Mouse (Mus musculus): ENCODE data around the gene Tmc7. TPM values are rescaled to one million over a fixed set of nuclear protein-coding genes. Genes with fewer than 3 reads are reported as not detected.

Gene Tmc7
- total and polyA plus RNA-seq, 3 experiments: not detected

GRCm38 (mm10) chr7:118526967-118527366, 57.6 kb downstream of the Tmc7 start:
- no peak overlapping the region for H3K9ac ChIP-seq (ENCODE audit: control insufficient read depth, low read depth, low read length, poor library complexity, severe bottlenecking)
- H3K4me1 ChIP-seq (ENCODE audit: control insufficient read depth in 1 of 2, insufficient read depth in 2 of 2, low read length in 2 of 2): 0 out of 4 replicates have a peak, but pooled peaks cover 0 to under 1% of the 10 kb centered on the region in 2 experiments
- no peak overlapping the region for H3K4me3 ChIP-seq (ENCODE audit: control insufficient read depth in 1 of 2, insufficient read depth in 1 of 2, low read depth in 2 of 2, low read length in 2 of 2)
- no peaks in the 10 kb centered on the region for H3K9me3 ChIP-seq (replicated peaks; ENCODE audit: insufficient read depth, low read length)
- H3K27me3 ChIP-seq (ENCODE audit: control insufficient read depth in 1 of 2, insufficient read depth in 2 of 2, low read length in 2 of 2): no peaks in the 10 kb centered on the region
- H3K79me2 ChIP-seq (ENCODE audit: control insufficient read depth, insufficient read depth, low read length, poor library complexity): no peaks in the 10 kb centered on the region
- TF ChIP-seq RCOR1 (IDR thresholded peaks at IDR 0.05; ENCODE audit: low read depth, low read length) (no peak), TBP (IDR thresholded peaks at IDR 0.05; ENCODE audit: low read depth, low read length) (no peak), TAL1 (IDR thresholded peaks at IDR 0.05; ENCODE audit: low read length) (no peak), MAZ (IDR thresholded peaks at IDR 0.05; ENCODE audit: low read depth, low read length) (no peak), MYB (IDR thresholded peaks at IDR 0.05; ENCODE audit: low read depth, low read length) (no peak), MXI1 (IDR thresholded peaks at IDR 0.05; ENCODE audit: low read depth, low read length) (no peak), MEF2A (IDR thresholded peaks at IDR 0.05; ENCODE audit: extremely low read depth, insufficient replicate concordance, low read depth, low read length, poor library complexity, severe bottlenecking) (no peak), ETS1 (IDR thresholded peaks at IDR 0.05; ENCODE audit: low read depth, low read length) (no peak), HCFC1 (IDR thresholded peaks at IDR 0.05; ENCODE audit: low read depth, low read length) (no peak), UBTF (IDR thresholded peaks at IDR 0.05; ENCODE audit: borderline replicate concordance, insufficient read depth, low read depth, low read length) (no peak)
- no peak overlapping the region for H3K27ac ChIP-seq (ENCODE audit: control insufficient read depth, low read depth, low read length)
- no peak for DNase-seq (ENCODE audit: low read depth, low spot score)
- no peaks in the 10 kb centered on the region; a peak in 1 of 4 replicates for H3K36me3 ChIP-seq (ENCODE audit: control insufficient read depth in 1 of 2, insufficient read depth in 2 of 2, low read length in 2 of 2)

GRCm38 (mm10) chr7:118522077-118522476, 62.5 kb downstream of the Tmc7 start:
- H3K27me3 ChIP-seq (ENCODE audit: control insufficient read depth in 1 of 2, insufficient read depth in 2 of 2, low read length in 2 of 2): no peaks in the 10 kb centered on the region
- H3K79me2 ChIP-seq (ENCODE audit: control insufficient read depth, insufficient read depth, low read length, poor library complexity): no peaks in the 10 kb centered on the region
- H3K27ac ChIP-seq (ENCODE audit: control insufficient read depth, low read depth, low read length): no peak overlapping the region

GRCm38 (mm10) chr7:118519661-118520060, 64.9 kb downstream of the Tmc7 start:
- TF ChIP-seq MAFK (IDR thresholded peaks at IDR 0.05; ENCODE audit: borderline replicate concordance, low read depth, low read length): no peak
- TF ChIP-seq JUND (IDR thresholded peaks at IDR 0.05; ENCODE audit: low read depth, low read length): no peak
- TF ChIP-seq MAZ (IDR thresholded peaks at IDR 0.05; ENCODE audit: low read depth, low read length): no peak
- TF ChIP-seq KAT2A (conservative IDR thresholded peaks at IDR 0.05; ENCODE audit: low read depth, low read length): no peak
- TF ChIP-seq CHD2 (IDR thresholded peaks at IDR 0.05; ENCODE audit: low read length): no peak
- TF ChIP-seq USF2 (IDR thresholded peaks at IDR 0.05; ENCODE audit: borderline replicate concordance in 1 of 2, insufficient read depth in 1 of 2, low read depth in 1 of 2, low read length in 2 of 2): no peak
- TF ChIP-seq ELF1 (IDR thresholded peaks at IDR 0.05; ENCODE audit: low read depth, low read length): no peak

More at GRCm38 (mm10) chr7:118522077-118522476, 62.5 kb downstream of the Tmc7 start:
- DNase-seq (ENCODE audit: low read depth, low spot score): no peak
- no peak overlapping the region for H3K4me3 ChIP-seq (ENCODE audit: control insufficient read depth in 1 of 2, insufficient read depth in 1 of 2, low read depth in 2 of 2, low read length in 2 of 2)
- TF ChIP-seq USF2 (IDR thresholded peaks at IDR 0.05; ENCODE audit: borderline replicate concordance in 1 of 2, insufficient read depth in 1 of 2, low read depth in 1 of 2, low read length in 2 of 2): no peak
- TF ChIP-seq EP300 (IDR thresholded peaks at IDR 0.05; ENCODE audit: low read depth in 1 of 2, low read length in 2 of 2): no peak
- no peak for TF ChIP-seq GABPA (IDR thresholded peaks at IDR 0.05; ENCODE audit: low read depth, low read length)
- no peaks in the 10 kb centered on the region for H3K9me3 ChIP-seq (replicated peaks; ENCODE audit: insufficient read depth, low read length)
- H3K9ac ChIP-seq (ENCODE audit: control insufficient read depth, low read depth, low read length, poor library complexity, severe bottlenecking): no peak overlapping the region
- H3K4me1 ChIP-seq (ENCODE audit: control insufficient read depth in 1 of 2, insufficient read depth in 2 of 2, low read length in 2 of 2): no peaks in the 10 kb centered on the region; a peak in 1 of 4 replicates
- no peaks in the 10 kb centered on the region; a peak in 1 of 4 replicates for H3K36me3 ChIP-seq (ENCODE audit: control insufficient read depth in 1 of 2, insufficient read depth in 2 of 2, low read length in 2 of 2)

More at GRCm38 (mm10) chr7:118519661-118520060, 64.9 kb downstream of the Tmc7 start:
- DNase-seq (ENCODE audit: low read depth, low spot score): no peak
- Histone ChIP-seq H3K4me1 (ENCODE audit: control insufficient read depth in 1 of 2, insufficient read depth in 2 of 2, low read length in 2 of 2) (no peaks in the 10 kb centered on the region; a peak in 1 of 4 replicates), H3K79me2 (ENCODE audit: control insufficient read depth, insufficient read depth, low read length, poor library complexity) (no peaks in the 10 kb centered on the region), H3K27ac (ENCODE audit: control insufficient read depth, low read depth, low read length) (no peak overlapping the region), H3K9me3 (replicated peaks; ENCODE audit: insufficient read depth, low read length) (no peaks in the 10 kb centered on the region), H3K9ac (ENCODE audit: control insufficient read depth, low read depth, low read length, poor library complexity, severe bottlenecking) (no peak overlapping the region), H3K4me3 (ENCODE audit: control insufficient read depth in 1 of 2, insufficient read depth in 1 of 2, low read depth in 2 of 2, low read length in 2 of 2) (no peak overlapping the region), H3K27me3 (ENCODE audit: control insufficient read depth in 1 of 2, insufficient read depth in 2 of 2, low read length in 2 of 2) (no peaks in the 10 kb centered on the region), H3K36me3 (ENCODE audit: control insufficient read depth in 1 of 2, insufficient read depth in 2 of 2, low read length in 2 of 2) (no peaks in the 10 kb centered on the region)

All from MEL (cell line).